ENCODE assay signal across 8 mouse cellular contexts in the genomic region with DNA sequence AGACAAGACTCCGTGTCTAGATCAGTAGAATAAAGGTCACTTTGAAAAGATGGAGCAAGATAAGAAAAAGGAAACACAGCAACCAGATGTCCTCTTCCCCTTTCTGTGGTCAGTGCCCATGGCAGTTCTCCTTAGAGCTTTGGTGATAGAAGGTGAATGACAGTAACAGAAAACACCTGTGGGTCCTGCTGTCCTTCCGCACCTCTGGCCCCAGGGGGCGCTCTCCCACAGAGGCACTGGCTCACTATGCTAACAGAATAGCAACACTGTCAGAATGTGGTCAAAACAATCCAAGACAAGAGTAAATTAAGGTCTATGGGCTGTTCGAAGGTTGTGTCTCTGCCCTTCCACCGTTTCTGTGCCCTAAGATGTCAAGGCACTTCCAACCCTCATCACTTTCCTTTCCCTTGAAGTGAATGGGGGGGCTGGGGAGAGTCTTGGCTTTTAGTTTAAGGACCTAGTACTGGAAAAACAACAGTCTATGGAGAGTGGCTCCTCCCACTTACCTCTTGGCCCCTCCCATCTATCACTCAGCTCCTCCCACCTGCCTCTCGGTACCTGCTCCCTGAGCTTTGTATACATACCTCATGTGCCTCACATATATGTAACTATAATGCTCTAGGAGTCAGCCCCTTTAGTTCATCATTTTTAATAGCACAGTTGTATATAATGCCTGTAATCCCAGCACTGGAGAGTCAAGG.
DNase-seq lines count a peak whose midpoint lies in the region; ATAC-seq lines count a peak whose summit lies in the region.

No protein-coding gene starts in this region.

- no peak overlapping the region for H3K4me2 ChIP-seq in hindbrain, embryonic 11.5 days (replicated peaks; ENCODE audit: low read depth, low read length)
- no peak overlapping the region for H3K4me2 ChIP-seq in hindbrain, embryonic 12.5 days (replicated peaks)
- H3K4me2 ChIP-seq in heart, embryonic 11.5 days = no peak overlapping the region

- no peaks in the 10 kb centered on the region for H3K36me3 ChIP-seq in hindbrain, embryonic 11.5 days (ENCODE audit: control insufficient read depth, insufficient read depth, low read length)
- no peaks in the 10 kb centered on the region for H3K36me3 ChIP-seq in hindbrain, embryonic 12.5 days
- no peaks in the 10 kb centered on the region for H3K36me3 ChIP-seq in heart, embryonic 11.5 days (ENCODE audit: control insufficient read depth, insufficient read depth, low read length)

- no peaks in the 10 kb centered on the region for H3K4me1 ChIP-seq in hindbrain, embryonic 11.5 days (replicated peaks; ENCODE audit: control insufficient read depth, insufficient read depth, low read length)
- H3K4me1 ChIP-seq in hindbrain, embryonic 12.5 days = no peaks in the 10 kb centered on the region
- H3K4me1 ChIP-seq in heart, embryonic 11.5 days (ENCODE audit: control insufficient read depth, insufficient read depth, low read length) = no peaks in the 10 kb centered on the region

- DNase-seq in hindbrain, embryonic 11.5 days (ENCODE audit: low spot score) = peak; percentile 37
- DNase-seq in adrenal gland, postnatal 10 days = peak; percentile 45
- DNase-seq in liver = peak; percentile 65
- DNase-seq in spleen, adult 18-20 months = peak; percentile 21 to 49
- no peak for DNase-seq in layer of hippocampus, adult 18-20 months (ENCODE audit: low spot score in 2 of 2)

- H3K4me3 ChIP-seq in hindbrain, embryonic 11.5 days (ENCODE audit: low read depth, low read length) = no peak overlapping the region
- no peak overlapping the region for H3K4me3 ChIP-seq in hindbrain, embryonic 12.5 days
- no peak overlapping the region for H3K4me3 ChIP-seq in heart, embryonic 11.5 days (ENCODE audit: low read depth, low read length)

- H3K27ac ChIP-seq in hindbrain, embryonic 11.5 days (ENCODE audit: low read depth, low read length) = no peak overlapping the region
- no peak overlapping the region for H3K27ac ChIP-seq in hindbrain, embryonic 12.5 days
- no peak overlapping the region for H3K27ac ChIP-seq in heart, embryonic 11.5 days (ENCODE audit: low read depth, low read length)

- H3K27me3 ChIP-seq in hindbrain, embryonic 11.5 days (ENCODE audit: control insufficient read depth, insufficient read depth, low read length) = no peaks in the 10 kb centered on the region
- no peaks in the 10 kb centered on the region for H3K27me3 ChIP-seq in hindbrain, embryonic 12.5 days
- H3K27me3 ChIP-seq in heart, embryonic 11.5 days (ENCODE audit: control insufficient read depth, insufficient read depth, low read length) = no peaks in the 10 kb centered on the region

- no peak overlapping the region for H3K9ac ChIP-seq in hindbrain, embryonic 11.5 days (ENCODE audit: low read depth, low read length)
- H3K9ac ChIP-seq in hindbrain, embryonic 12.5 days = no peak overlapping the region
- no peak overlapping the region for H3K9ac ChIP-seq in heart, embryonic 11.5 days (ENCODE audit: low read depth, low read length)

- WGBS in hindbrain, embryonic 11.5 days = 66% methylated on average over 6 of the region's 6 CpGs
- 57% methylated on average over 6 of the region's 6 CpGs for WGBS in hindbrain, embryonic 12.5 days
- WGBS in heart, embryonic 11.5 days (ENCODE audit: insufficient replicate concordance) = 50% methylated on average over 6 of the region's 6 CpGs

- ATAC-seq in hindbrain, embryonic 11.5 days (ENCODE audit: low FRiP score) = no peak
- no peak for ATAC-seq in hindbrain, embryonic 12.5 days (ENCODE audit: low FRiP score)
- peak; percentile 38 for ATAC-seq in CD4-positive, CD25-positive, alpha-beta regulatory T cell, adult 4 months
- no peak for ATAC-seq in heart, embryonic 11.5 days (replicated peaks; ENCODE audit: insufficient number of reproducible peaks, low FRiP score, low TSS enrichment)

- no peaks in the 10 kb centered on the region for H3K9me3 ChIP-seq in hindbrain, embryonic 11.5 days (ENCODE audit: control insufficient read depth, low read length)
- no peaks in the 10 kb centered on the region for H3K9me3 ChIP-seq in hindbrain, embryonic 12.5 days (replicated peaks)
- H3K9me3 ChIP-seq in heart, embryonic 11.5 days (replicated peaks; ENCODE audit: control insufficient read depth, low read length) = no peaks in the 10 kb centered on the region

Comparison
In these comparisons a context has a peak if more than half of its experiments do, and no peak if none do; other contexts are left out.
1. DNase-seq: peak in hindbrain, embryonic 11.5 days (single experiment), adrenal gland, postnatal 10 days (single experiment), liver (single experiment) and spleen, adult 18-20 months (2 of 2); none in layer of hippocampus, adult 18-20 months (0 of 2).